Mouse (Mus musculus) heart, postnatal 36 days (tissue): ENCODE measurements around the gene Gkap1. TPM values are rescaled to one million over a fixed set of nuclear protein-coding genes. Genes with fewer than 3 reads are reported as not detected.

ENCODE experiments used
- DNase-seq, 2 experiments: peaks; one replicate each; pipeline ENCODE4 v3.0.0; 2021 to 2022
- intact Hi-C: fragments of 180-260 bp; cut with DNase I; formaldehyde crosslinking; loops from one replicate; pipeline ENCODE4 v1.15.1; 2025
- total RNA-seq, 2 experiments: library from RNA; stranded (reverse); gene quantifications; 2 replicates each; pipeline ENCODE4 v1.2.3; 2021

Gene Gkap1
- total RNA-seq, 2 experiments from 2014 or later, result 21.7 to 23.5 TPM

DNA sequence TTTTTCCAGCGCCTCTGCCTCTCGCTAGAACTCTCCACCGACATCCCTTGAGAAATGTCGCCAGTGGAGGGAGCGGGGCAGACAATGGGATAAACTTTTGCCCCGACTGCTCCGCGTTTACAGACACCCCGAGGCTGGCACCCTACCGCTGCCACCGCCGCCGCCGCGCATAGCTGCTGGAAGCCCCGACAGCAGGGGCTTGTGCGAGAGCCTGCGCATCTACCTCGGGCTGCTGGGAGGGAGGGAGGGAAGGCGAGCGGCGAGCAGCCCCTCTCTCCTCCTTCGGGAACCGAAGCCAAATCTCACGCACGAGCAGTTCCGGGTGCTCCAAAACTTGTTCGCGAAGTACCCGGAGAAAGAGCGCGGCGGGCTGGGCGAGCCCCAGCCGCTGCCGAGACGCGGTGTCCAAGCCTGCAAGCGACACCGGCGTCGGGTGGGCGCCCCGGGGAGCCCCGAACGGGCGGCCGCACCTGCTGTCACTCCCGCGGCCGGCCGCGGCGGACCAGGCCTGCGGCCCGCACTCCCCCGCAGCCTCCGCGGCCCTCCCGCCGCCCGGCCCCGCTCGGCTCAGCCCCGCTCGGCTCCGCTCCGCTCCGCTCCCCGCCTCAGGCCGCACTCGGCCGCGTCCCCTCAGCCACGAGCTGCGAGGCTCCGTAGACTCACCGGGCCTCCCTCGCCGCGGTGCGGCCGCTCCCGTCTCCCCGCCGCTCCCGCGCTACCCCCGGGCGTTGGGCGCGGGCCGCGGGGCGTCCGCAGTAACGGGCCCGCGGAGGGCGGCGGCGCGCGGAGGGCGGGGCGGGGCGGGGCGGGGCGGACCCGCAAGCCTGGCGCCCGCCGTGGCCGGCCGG is 1.9 kb downstream of the Gkap1 start:
- intact Hi-C loops, result no loop called here
- peak in 1 of 2 experiments; percentile 39 for DNase-seq

DNA sequence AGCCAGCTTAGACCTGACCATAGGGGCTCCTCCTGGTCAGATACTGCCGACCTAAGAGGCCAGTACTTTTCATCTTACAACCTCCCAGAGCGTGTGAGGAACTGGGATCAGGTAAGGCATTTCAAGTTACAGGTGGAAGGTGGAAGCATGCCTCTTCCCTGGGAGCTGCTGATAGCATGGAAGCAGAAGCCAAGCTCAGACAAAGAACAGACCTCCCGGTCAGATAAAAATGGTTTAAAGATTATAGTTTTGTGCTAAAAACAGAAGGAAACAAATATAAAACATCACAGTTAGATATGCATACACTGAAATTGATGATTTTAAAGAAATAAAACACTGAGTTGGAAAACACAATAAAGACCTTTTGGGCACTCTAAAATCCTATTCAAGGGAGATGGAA is 8.6 kb downstream of the Gkap1 start:
- intact Hi-C loops, result no loop called here
- DNase-seq, result no peak

DNA sequence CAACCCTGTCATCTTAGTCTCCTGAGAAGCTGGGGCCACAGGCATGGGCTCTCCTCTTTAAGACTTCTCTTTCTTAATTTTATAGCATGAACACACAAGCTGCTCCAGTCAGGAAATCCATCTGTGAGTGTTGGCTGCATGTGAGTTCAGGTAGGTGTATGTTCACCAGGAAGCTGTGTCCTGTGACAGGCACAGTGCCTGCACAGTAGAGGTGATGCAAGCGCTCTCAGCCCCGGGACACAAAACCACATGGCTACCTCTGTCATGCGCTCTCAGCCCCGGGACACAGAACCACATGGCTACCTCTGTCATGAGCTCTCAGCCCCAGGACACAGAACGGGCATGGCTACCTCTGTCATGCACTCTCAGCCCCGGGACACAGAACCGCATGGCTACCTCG is 12.0 kb downstream of the Gkap1 start:
- intact Hi-C loops, result no loop called here

DNA sequence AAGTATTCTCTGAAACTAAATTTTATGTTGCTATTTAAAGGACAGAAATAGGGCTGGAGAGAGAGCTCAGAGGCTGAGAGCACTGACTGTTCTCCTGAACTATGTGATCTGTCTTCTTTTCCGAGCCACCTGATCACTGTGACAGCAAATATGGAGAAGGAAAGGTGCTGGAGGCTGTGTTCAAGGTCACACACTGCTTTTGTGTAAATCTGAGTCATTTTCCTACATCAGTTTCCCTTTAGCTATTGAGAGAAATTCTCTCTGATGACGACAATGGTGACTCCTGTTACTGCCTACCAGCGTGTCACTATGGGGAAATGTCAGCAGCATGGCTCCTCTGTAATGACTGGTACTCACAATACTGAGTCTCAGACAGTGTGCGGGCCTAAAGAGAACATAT is 13.8 kb downstream of the Gkap1 start:
- intact Hi-C loops, result no loop called here
- DNase-seq, result no peak

More for the DNA sequence above, 12.0 kb downstream of the Gkap1 start:
- DNase-seq, result no peak

DNA sequence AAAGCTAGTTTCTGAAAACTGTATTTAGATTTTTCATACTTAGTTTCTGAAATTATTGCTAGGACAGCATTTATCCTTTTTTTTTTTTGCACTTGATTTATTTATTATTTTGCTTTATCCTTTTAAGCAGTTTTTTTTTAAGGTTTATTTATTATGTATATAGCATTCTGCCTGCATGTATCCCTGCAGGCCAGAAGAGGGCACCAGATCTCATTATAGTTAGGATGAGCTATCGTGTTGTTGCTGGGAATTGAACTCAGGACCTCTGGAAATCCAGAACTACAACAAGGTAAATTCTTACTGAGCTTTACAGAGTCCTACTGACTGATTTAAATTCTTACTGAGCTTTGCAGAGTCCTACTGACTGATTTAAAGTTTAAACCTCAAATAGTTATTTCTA is 22.2 kb downstream of the Gkap1 start:
- intact Hi-C loops, result no loop called here
- DNase-seq, result no peak

DNA sequence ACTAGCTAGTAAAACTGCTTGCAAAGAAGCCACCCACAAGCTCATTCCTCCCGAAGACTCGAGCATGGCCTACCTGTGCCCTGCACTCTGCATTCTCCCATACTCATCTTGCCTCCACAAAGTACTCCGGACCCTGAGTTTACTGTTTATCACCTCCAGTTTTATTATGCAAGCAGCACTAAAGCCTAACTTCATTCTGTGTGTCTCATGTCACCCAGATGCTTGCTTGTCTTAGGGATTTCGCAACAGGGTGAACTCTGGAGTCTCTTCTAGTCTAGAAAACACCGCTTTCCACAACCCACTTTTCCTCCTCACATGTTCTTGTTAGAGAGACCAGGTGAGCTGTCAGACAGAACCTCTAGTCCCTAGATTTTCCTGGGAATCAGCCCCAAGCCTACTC is 26.5 kb downstream of the Gkap1 start:
- intact Hi-C loops, result no loop called here

DNA sequence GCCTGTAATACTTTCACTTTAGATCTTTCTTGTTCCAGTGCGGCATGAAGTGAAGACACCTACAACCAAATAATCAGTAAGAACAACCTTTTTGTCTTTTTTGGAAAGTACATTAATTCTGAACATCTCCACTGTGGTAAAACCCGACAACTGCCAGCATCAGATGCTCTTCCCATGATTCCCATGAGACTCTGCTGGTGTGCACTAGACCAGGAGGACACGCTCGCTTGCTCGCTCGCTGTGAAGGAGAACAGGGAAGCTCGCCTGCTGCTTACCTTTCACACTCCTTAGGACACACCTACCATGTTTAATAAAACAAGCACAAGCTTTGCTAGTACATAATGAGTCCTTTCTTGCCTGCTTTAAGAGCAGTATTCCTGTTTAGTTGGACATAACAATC is 39.0 kb downstream of the Gkap1 start:
- intact Hi-C loops, result no loop called here
- DNase-seq, result no peak

More for the DNA sequence above, 26.5 kb downstream of the Gkap1 start:
- no peak for DNase-seq

DNA sequence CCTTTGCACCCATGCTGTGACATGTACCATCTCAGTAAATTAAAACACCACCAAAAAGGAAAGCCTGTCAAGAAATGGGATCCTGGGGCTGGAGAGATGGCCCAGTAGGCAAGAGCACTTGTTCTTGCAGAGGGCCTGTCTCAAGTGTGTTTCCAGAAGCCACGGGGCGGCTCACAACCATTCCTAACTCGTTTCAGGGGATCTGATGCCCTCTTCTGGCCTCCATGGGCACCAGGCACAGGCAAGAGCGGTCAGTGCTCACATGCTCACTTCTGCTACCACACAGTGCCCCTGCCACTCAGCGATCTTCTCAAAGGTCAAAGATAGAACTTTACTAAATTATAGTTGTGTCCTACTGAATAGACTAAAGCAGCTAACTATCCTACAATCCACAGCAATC is 42.9 kb downstream of the Gkap1 start:
- intact Hi-C loops, result loop anchor here (1.0 to 2.0 kb wide), 3 partner anchors 44 to 220 kb away; no protein-coding TSS in a partner anchor

DNA sequence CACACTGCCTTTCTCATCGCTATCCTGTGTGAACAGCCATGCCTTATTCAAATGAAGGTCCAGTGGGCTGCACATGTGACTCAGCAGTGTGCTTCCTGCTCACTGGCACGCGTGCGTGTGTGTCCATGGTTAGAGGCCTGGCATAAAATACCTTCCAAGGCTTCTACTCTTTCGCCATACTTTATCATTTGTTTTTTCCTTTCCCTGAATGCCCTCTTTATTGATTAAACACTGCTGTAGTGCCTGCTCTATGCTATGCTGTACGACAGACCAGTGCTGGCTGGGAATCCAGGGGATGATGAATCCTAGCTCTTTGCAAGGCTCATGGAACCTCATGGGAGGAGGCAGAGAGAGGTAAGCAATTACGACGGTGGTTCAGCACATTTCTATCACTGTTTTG is 43.4 kb downstream of the Gkap1 start:
- DNase-seq, result no peak
- intact Hi-C loops, result loop anchor here (1.0 to 2.0 kb wide), 3 partner anchors 44 to 219 kb away; no protein-coding TSS in a partner anchor

More for the DNA sequence above, 42.9 kb downstream of the Gkap1 start:
- DNase-seq, result peak; percentile 20 to 31

DNA sequence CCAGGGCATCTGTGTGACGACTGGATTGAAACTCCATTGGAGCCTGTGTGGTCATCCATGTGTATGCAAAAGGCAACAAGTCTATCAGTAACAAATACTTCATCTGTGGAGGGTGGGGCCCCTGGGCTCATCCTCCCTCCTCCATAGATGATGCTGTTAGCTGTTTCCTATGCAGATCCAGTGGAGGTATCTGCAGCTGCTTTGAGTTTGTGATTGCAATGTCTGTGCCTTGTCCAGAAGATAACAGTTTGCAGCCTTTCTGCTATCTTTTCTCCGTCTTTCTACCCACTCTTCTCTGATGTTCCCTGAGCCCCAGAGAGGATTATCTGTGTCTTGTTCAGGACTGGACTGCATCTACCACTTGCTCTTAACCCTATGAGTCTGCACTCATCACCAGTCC is 46.9 kb downstream of the Gkap1 start:
- no peak for DNase-seq
- intact Hi-C loops, result no loop called here

DNA sequence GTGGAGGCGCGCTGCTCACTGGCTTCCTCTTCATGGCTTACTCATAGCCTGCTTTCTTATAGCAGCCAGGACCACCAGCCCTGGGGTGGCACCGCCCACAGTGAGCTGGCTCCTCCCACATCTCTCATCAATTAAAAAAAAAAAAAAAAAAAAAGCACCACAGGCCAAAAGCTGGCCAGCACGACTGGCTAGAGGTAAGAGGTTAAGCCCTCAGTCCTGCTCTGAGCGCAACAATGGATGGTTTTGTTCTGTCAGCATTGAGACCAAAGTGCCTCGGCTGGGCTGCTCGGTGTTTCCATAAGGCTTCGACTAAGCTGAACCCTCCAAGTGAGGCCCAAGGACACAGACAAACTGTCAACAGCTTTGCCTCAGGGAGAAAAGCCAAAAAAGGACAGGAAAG is 49.8 kb downstream of the Gkap1 start:
- intact Hi-C loops, result no loop called here
- no peak for DNase-seq

DNA sequence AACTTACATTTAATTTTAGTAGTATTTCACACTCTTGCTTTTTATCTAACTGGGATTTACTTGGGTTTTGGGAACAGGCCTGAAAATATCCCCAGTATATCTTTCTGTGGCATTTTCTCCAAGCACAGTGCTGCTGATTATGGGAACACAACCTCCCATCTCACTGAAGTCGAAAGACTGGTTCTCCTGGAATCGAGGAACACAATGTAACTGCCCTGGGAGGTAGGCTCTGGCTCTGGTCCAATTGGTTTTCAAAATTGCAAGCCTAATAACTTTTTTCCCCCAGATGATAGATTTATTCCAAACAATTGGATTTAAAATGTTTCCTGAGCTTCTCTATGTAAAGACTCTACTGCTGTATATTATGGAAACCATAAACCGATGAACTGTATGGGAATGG is 55.3 kb downstream of the Gkap1 start:
- intact Hi-C loops, result no loop called here
- DNase-seq, result no peak

DNA sequence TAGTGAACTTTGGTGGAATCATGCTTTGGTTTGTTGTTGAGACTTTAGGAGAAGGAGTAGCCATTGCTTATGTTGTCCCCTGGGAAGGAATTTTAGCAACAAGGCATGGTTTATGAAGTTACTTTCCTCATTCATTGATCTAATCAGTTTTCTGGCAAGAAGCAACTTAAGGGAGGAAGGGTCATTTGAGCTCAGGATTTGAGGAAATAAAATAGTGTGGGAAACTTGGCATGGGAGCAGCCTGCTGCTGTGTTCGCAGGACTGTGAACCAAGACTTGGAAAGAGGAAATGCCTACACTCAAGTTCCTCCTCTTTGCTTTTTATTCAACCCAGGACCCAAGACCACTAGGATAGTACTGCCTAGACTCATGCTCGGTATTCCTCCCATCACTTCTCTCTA is 58.0 kb downstream of the Gkap1 start:
- intact Hi-C loops, result loop anchor here (5.0 kb wide), 1 partner anchor 60 kb away; the partner anchor contains the start of gene Idnk
- DNase-seq, result no peak

DNA sequence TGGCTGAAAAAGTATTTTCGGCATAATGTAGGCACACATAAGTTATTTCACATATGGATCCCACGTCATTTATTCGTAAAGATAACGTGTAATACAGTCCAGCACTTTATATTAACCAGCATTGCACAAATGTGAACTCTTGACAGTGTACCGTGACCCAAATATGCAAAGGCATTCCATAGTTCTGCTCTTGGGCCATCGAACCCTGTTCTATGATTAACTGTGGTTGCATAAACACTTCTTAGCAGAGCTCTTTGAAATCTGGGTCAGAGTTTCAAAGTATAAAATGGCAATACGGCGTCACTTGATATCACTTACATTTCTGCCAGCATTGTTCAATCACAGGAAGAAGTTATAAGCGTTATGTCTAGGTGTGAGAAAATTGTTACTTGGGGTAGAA is 59.1 kb downstream of the Gkap1 start:
- intact Hi-C loops, result loop anchor here (5.0 kb wide), 1 partner anchor 59 kb away; the partner anchor contains the start of gene Idnk
- DNase-seq, result no peak

DNA sequence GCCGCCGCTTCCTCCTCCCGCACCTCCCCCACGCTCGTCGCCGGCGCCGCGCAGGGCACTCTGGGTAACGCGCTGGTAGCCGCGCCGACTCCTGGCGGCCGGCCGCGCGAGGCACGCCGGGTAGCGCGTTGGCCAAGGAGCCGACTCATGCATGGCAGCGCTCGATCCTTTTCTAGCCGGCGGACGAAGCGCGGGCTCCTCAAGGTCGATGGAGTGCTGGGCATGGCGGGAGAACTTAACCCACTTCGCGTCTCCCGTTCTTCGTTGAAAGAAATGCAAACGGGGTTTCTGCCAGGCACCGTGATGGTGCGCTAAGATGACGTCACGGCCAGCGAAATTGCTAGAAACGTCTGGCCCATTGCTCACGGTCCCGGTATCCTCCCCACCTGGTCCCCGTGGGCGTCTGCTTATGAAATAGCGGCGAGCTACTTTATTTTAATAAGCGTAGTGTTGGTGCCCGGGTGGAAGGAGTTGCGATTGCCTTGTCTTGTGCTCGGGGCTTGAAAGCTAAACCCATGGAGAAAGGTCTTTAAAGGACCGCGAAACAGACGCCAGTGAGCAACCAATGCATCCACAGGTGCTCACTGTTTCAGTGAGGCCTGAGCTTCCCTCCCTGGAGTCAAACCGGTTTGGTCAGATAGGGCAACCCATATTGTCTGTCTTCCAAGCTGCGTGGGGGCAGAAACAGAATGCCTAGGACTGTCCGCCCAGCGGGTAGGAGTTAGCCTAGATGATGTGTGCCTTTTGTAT is 59.7 kb downstream of the Gkap1 start, which contains the start of gene Ubqln1:
Gene Ubqln1, minus strand, starts transcription at position 62 of the 750 bp plus-strand sequence.
- intact Hi-C loops, result loop anchor here (1.0 to 5.0 kb wide), 2 partner anchors 58 to 87 kb away; partner anchors contain the start of genes Hnrnpa0 and Idnk
- peak; percentile 89 to 93 for DNase-seq

DNA sequence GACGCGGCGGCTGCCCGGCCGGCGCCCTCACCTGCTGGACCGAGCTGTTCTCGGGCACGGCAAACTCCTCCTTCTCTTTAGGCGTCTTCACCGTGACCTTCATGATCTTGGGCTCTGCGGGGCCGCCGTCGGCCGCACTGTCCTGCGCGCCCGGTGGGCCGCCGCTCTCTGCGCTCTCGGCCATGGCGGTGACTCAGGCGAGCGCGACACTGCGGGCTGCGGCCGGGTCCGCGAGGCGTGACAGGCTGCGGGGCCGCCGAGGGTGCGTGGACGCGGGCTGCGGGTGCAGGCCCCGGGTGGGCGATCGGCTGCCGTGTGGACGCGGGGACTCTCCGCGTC is 60.3 kb downstream of the Gkap1 start:
- no peak for DNase-seq
- intact Hi-C loops, result loop anchor here (1.0 to 5.0 kb wide), 2 partner anchors 58 to 87 kb away; partner anchors contain the start of genes Hnrnpa0 and Idnk

DNA sequence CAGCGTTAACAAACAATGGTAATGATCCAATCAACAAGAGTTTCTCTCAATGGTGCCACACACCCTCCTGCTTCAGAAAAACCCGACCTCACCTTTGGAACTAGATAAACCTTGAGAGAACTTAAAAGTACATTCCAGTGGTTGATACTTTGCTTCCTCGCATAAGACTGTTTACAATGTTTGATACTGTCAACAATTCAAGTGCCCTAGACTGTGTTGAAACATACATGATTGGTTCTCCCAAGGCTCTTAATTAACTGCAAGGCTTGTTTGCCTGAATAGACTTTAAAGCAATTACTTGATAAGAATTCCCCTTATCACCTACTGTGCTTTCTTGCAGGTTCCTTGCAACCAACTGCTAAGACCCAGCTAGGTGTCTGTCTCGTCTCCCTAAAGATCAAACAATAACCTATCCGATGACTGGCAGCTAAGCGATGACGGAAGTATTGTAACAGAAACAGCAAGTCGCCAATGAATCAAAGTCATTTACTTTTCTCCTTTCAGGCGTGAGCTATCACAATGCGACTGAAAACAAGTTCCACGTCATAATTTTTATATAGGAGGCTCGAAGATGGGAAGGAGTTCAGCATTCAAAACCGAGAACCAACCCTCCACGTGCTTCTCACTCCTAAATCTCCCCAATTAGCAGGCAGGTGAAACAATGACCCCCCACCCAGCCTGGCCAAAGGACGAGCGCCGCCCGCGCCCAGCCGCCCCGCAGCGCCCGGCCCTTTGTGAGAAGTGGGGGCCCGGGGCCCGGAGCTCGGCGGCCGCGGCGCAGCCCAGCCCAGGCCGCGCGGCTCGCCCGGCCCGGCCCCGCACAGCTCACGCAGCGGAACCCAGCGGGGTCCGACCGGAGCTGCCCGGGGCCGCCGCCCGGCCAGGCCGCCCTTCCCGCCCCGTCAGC is 60.9 kb downstream of the Gkap1 start:
- peak; percentile 6 to 7 for DNase-seq
- intact Hi-C loops, result loop anchor here (1.0 to 5.0 kb wide), 2 partner anchors 57 to 86 kb away; partner anchors contain the start of genes Hnrnpa0 and Idnk

DNA sequence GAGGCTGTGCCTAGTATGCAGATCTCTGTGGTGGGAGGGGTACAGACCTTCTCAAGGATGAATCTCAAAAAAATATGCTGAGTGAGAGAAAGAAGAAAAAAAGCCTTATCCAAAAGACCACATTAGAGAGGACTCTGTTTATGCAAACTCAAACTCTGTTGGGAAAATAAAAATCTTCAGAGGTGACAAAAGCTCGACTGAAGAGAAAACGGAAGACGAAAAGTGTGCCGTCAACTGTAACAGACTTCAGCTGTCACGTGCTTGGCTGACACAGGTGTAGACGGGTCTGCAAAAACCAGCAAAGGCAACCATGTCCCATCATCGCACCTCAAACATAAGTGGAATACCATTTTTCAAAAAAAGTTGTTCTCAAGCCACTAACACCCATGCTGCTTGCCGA is 61.7 kb downstream of the Gkap1 start:
- intact Hi-C loops, result no loop called here
- no peak for DNase-seq

DNA sequence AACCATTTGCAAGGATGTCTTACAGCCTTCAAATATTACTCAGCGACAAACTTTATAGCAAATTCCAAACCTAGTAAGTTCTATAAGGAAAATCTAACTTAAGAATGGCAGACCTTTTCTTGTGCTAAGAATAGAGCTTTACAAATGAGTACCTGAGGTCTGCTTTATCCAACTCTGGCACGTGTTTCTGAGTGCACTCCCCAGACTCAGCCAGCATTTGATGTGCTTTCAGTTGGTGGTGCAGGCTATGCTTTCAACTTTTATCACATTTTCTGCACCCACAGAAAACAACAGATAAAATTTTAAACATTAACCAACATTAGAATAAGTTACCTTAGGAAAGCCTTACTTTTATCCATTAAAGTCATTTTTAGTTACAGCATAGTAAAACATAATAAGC is 63.0 kb downstream of the Gkap1 start:
- DNase-seq, result no peak
- intact Hi-C loops, result no loop called here

DNA sequence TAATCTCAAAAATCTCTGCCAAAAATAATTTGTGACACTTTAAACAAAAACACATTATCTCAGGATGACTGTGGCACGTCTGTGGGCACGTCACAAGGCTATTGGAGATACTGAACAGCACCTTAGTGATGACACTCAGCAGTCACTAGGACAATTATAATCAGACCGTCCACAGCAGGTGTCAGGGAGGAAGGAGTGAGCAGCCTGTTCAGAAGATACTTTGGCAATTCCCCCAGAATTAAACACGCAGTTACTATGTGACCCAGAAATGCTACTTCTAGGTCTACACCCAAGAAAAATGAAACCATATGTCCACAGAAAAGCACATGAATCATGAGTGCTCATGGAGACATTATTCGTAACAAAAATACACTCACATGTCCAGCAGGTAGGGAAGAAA is 65.1 kb downstream of the Gkap1 start:
- no peak for DNase-seq
- intact Hi-C loops, result no loop called here
